Mouse (Mus musculus): Measurements from ENCODE around the gene Eef2.

The Eef2 gene

DNA sequence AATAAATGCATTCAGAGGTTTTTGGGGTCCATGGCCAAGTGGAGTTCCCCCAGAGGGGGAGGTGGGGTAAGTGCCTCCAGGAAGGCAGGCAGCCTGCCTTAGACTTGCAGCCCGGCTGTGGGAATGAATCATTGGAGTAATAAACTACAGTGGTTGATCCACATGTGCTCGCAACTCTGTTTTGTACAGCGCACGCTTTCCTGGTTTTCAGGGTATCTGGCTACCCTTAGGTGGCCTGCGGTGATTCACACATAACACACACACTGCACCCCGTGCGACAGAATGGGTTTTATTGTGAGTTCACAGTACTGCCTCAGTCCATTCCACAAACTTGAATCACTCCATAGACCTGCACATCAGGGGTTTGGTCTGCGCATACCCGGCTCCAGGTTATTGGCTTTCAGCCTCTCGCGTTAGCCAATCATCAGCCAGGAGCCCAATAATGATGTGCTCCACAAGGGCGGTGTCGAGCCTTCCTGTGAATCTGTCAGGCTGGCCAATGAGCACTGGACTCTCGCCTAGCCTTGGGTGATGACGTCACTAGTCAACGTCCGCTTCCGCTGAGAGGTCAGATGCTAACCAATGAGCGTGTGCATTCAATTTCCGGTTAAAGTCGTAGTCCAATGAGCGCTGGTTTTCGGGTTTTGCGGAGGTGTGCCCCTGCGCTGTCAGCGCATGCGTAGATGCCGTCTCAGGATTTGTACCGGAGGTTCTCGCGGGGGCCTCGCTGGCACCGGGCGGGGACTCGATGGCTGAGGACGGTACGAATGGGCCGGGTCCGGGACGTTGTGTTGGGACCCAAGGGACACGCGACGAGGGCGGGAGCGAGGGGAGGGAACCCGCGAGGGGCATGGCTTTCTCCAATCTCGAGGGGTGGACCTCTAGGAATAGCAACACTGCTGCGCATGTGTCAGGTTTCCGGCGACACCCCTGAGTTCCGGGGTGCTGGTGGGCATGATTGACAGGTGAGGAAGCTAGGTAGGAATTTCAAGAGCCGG lies 6.2 kb downstream of the Eef2 start, which contains the start of gene Dapk3:
Gene Dapk3, plus strand, starts transcription at position 670 of the 998 bp plus-strand sequence.
- peak; percentile 94 for DNase-seq

DNA sequence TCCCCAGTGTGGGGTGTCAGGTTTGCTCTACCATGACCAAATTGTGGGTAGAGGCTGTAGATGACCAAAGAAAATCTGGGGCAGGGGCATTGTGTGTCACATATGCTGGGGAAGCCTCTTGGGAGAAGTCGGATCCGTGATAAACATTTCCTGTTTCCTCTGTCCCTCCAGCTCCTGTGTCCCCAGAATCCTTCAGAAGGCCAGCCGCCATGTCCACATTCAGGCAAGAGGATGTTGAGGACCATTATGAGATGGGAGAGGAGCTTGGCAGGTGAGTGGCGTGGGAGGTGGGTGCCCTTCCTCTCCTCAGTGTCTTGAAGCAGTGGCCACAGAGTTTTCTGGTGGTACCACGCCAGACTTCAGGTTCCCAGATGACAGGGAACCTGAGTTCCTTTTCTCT lies 7.4 kb downstream of the Eef2 start, which contains the start of gene 4930442H23Rik:
Gene 4930442H23Rik, minus strand, starts transcription at position 45 of the 400 bp plus-strand sequence.
- DNase-seq, result no peak

DNA sequence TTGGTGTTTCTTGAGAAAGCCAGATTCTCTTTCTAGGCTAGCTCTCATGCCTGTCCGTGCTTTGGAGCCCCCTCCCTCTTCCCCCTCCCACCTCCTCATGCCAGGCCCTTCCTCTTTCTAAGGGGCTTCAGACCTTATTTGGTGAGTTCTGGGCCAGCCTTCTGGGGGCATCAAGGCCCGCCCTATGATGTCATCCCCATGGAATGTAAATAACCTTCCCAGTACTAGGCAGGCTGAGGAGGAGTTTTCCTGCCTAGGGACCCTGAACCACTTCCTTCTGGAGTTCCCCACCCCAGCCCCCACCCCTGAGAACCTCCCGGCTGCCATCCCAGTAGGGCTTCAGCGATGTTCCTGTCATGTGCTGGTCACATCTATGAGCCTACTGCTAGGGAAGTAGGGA lies 8.3 kb downstream of the Eef2 start:
- DNase-seq, result no peak

DNA sequence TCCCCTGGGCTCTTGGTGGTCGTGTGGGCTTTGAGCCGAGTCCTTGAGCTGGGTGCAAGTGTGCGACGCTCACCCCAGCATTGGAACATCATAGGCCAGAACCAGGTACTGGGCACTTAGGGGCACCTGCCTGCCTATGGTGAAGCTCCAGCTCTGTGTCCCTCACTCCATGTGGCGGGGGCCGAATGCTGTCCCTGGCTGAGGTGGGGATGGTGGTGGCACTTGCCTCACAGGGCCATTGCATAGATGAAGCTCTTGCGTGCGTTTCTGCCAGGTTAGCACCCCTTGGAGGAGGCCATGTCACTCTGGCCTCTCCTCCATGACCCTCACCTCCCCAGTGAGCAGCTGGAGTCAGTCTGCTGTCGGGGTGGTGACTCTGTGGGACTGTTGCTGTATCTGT lies 10.7 kb downstream of the Eef2 start:
- DNase-seq, result no peak

DNA sequence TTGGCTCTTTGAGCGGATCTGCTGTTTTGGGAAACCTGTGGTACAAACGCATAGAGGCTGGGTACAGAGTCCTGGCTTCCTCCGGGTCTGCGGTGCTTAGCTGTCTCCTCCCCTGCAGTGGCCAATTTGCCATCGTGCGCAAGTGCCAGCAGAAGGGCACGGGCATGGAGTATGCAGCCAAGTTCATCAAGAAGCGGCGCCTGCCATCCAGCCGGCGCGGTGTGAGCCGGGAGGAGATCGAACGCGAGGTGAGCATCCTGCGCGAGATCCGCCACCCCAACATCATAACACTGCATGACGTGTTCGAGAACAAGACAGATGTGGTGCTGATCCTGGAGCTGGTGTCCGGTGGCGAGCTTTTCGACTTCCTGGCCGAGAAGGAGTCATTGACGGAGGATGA lies 13.4 kb downstream of the Eef2 start:
- DNase-seq, result no peak

DNA sequence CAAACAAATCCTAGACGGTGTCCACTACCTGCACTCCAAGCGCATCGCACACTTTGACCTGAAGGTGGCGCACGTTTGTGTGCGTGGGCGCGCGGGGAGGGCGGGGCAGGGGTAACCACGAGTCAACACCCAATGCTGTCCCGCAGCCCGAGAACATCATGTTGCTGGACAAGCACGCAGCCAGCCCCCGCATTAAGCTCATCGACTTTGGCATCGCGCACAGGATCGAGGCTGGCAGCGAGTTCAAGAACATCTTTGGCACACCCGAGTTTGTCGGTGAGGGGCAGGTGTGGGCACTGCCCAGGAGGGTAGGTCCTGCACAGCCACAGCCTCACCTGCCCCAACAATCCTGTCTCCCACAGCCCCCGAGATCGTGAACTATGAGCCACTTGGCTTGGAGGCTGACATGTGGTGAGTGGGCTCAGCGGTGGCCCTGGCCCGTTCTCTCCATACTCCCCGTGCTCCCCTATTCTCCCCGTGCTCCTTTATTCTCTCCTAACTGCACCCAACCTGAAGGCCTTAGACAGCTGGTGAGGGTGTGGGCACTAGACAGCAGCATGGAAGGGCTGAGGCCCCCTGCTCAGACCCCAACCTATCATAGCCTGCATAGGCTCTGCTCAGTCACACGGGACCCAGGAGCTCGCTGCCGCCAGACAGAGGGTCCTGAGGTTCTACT lies 13.9 kb downstream of the Eef2 start:
- DNase-seq, result peak; percentile 63

DNA sequence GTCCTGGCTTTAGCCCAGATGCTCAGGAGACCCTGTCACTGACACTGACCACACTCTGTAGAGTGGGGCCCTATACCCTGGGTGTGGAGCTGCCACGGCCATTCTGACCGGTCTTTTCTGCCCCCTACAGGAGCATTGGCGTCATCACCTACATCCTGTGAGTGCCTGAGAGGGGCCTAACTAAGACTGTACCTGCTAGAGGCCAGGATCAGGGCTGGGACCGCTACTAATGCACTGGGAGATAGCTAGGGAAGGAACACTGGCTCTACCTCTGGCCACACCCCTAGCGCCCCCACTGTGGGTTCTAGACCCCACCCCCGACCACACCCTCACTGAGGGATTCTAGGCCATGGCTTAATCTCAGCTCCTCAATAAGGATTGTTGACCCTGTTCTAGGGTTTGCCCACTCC lies 14.5 kb downstream of the Eef2 start:
- peak; percentile 27 for DNase-seq

DNA sequence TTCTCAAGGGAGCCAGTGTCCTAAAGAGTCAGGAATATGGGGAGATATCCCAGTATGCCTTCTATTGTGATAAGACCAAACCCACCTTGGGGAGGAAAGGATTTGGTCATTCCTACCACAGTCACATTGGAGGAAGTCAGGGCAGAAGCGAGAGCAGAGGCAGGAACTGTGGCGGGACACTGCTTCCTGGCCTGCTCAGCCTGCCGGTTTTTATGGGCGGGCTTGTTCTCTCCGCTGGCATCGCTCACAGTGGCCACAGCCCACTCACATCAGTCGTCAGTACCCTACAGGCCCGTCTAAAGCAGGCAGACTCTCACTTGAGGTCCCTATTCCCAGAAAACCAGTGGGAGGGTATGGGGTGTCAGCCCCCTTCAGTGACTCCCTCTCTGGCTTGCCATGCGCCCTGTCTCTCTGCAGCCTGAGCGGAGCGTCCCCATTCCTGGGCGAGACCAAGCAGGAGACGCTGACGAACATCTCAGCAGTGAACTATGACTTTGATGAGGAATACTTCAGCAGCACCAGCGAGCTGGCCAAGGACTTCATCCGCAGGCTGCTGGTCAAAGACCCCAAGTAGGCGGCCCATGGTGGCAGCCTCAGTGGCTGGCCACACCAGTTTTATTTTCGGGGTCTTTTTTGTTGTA lies 15.0 kb downstream of the Eef2 start:
- peak; percentile 31 for DNase-seq

DNA sequence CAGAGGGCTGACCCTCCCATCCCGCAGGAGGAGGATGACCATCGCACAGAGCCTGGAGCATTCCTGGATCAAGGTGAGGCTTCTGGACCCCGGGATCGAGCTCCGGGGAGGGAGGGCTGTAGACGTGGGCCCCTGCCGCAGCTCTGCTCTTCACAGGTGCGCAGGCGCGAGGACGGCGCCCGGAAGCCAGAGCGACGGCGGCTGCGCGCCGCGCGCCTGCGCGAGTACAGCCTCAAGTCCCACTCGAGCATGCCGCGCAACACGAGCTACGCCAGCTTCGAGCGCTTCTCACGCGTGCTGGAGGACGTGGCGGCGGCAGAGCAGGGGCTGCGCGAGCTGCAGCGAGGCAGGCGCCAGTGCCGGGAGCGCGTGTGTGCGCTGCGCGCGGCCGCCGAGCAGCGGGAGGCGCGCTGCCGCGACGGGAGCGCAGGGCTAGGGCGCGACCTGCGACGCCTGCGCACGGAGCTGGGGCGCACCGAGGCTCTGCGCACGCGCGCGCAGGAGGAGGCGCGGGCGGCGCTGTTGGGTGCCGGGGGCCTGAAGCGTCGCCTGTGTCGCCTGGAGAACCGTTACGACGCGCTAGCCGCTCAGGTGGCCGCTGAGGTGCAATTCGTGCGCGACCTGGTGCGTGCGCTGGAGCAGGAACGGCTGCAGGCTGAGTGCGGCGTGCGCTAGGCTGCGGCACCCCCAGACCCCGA lies 16.0 kb downstream of the Eef2 start:
- peak; percentile 91 for DNase-seq

DNA sequence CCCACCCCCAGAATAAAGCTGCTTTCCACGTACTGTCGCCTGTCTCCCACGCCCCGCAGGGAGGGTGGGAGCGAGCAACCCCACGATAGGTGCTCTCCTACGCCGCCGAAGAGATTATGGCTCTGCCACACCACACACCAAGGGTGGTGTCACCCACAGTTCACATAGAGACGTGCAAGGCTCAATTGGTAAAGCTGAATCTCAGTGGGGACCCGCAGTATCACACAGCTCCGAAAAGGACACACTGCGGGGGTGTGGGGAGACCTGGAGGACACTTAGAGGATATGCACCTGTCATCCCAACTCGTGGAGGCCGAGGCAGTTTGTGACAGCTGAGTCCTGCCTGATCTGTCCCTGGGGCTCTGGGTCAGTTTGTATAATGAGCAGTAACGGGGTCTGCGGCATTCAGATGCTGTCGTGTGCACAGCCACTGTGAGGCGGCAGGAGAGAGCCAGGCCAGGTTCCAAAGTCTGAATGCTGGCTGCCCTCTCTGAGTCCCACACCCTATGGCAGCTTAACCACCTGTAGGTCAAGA lies 16.6 kb downstream of the Eef2 start:
- DNase-seq, result no peak

DNA sequence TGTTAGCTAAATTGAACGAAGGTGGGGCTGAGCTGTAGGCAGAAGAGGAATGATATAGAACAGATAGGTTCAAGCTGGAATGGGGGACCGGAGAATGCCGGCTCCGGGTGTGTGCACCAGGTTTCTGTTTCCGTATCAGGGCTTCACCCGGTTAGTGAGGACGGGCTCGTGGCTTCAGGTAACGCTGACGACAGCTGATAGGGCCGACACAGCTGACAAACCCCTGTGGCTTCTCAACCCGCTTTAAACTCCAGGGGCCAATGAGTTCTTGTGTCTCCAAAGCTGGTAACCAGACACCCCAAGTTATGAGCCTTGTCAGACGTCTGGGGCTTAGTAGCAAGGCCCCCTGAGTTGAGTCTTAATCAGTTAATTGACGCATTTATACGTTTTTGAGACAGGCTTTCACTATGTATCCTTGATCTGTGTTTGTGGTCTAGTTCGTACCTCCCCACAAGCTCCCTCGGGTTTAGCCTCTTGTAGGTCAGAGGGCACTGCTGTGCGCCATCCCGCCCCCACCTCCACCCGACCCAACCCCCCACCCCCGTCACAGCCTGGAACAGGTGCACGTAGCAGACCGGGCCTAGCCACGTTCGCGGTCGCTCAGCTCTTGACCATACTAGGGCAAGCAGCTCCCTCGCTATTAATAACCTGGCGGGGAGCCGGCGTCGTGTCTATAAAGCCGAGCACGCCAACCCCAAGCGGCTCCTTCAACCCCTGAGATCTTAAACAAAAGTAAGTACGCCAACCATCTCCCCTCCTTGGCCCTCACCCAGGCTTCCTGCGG lies 17.8 kb downstream of the Eef2 start:
- peak; percentile 56 for DNase-seq

DNA sequence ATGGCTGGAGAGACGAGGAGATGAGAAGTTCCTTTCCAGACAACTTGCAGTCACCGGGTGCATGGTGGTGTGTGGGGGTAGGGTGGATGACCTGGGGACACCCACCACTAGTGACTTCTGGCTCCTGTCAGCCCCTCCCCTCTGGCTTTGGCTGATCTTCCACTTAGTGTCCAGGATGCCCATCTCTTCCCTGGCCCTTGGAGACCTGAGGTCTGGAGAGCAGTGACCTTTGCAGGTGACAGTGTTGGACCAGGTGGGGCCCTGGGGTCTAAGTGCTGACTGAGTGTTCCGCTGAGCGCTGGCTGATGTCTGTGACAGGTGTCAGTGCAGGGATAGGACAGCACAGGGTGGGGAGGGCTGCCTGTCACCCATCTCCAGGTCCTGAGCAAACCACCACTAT lies 18.9 kb downstream of the Eef2 start:
- DNase-seq, result no peak

DNA sequence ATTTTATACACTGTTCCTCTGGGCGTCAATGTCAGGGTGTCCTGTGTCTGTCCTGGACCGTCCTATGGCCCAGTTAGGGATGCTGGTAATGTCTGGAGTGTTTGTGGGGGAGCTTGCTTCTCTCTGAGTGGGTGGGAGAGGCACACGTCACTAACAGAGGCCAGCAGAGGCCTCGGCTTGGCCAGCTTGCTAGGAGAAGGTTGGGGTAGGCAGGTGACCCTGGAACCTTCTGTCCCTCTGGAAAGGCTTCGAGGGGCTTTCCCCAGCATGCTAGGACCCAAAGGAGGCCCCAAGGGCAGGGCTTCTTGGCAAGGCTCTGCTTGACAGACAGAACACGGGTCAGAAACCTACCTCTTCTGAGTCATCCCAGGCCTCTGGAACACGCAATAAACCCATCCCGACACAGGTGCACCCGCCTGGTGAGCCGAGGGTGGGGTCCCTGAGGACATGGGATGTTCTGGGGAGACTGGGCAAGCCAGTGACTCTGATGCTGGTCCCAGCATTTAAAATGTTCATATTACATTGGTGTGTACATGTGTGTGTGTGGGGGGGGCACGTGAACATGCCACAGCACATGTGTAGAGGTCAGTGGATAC lies 20.1 kb downstream of the Eef2 start:
- no peak for DNase-seq

DNA sequence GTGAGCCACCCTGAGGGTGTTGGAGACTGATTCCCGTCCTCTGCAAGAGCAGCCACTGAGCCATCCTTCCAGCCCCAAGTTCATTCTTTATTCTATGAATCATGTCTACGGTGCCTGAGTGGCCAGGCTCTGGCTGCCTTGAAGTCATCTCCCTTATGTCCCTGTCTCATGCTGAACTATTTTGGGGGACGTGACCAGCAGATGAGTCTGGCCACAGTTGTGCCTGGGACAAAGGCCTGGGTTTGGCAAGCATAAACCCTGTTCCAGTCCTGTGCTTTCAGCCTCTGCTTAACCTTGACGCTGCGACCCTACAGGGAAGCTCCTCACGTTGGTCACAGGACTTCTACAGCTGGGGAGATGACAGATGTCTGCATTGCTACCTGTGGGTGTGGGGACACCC lies 20.9 kb downstream of the Eef2 start:
- no peak for DNase-seq

DNA sequence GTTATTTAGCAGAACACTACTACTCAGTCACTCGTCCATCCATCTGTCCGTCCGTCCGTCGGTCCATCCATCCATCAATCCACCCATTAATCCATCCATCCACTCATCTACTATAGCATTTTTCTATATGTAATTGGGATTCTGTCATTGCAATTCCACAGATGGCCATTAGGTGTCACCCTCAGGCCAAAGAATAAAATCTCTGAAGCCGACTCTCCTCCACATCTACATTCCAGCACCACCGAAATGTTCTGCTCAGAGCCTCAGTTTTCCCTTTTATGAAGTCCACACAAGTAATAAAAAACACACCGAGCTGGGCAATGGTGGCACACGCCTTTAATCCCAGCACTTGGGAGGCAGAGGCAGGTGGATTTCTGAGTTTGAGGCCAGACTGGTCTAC lies 21.8 kb downstream of the Eef2 start:
- DNase-seq, result peak; percentile 76

DNA sequence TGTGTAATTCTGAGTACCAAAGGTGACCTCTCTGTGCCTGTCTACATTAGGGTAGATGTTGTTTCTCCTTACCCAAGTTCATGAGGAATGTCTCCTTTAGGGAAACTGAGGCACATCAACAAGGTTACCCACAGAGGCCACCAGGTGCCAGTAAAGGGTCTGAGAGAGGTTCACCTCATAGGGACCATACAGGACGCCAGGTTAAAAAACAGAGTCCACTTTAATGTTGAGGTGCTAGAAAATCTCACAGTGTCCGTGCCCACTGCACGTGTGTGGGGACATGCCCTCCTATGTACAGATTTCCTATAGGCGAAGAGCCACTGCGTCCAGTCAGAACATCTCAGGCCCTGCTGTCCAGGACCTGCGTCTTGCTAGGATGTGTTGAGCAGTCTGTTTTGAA lies 22.6 kb downstream of the Eef2 start:
- no peak for DNase-seq

DNA sequence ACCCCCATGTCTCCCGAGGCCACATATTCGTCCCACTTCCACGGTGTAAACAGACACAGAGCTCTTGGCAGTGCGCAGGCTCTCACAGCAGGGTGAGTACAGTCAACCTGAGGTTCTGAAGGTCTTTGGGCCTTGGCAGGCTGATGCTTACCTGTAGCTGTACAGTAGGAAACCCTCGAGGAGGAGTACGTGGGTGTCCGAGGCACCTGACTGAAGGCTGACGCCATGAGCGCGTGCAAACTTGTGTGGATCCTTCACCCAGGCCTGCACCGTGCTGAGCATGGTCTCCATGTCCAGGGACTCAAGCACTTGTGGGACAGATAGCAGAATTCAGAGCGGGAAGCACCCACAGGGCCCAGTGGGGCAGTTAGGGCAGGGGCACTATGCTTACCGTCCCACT lies 23.7 kb downstream of the Eef2 start:
- no peak for DNase-seq

DNA sequence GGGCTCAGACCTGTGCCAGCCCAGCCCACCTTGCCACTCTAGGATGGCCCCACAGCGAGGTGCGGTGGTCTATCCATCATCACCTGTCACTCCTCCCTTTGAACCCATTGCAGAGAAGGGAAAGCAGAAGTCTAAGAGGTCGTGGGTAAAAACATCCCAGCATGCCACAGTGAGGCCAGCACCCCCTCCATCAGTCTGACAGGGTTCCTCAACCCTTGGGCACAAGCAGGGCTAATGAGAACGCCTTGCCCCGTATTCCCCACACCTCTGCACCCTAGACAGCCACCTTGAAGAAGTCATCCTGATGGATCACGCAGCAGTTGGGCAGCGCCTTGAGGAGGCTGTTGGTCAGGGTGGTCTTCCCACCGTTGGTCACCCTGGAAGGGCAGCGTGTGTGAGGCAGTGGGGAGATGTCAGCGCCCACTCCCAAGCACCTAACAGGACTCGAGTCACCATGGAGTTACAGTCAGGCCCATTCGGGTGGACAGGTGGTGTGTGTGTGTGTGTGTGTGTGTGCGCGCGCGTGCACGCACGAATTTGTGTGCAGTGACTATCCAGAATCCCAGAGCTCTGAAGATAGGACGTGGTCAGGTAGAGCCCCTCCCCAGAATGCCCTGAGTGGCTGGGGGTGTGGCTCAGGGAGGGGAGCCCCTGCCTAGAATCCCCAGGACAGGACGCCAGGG lies 24.3 kb downstream of the Eef2 start:
- DNase-seq, result no peak

DNA sequence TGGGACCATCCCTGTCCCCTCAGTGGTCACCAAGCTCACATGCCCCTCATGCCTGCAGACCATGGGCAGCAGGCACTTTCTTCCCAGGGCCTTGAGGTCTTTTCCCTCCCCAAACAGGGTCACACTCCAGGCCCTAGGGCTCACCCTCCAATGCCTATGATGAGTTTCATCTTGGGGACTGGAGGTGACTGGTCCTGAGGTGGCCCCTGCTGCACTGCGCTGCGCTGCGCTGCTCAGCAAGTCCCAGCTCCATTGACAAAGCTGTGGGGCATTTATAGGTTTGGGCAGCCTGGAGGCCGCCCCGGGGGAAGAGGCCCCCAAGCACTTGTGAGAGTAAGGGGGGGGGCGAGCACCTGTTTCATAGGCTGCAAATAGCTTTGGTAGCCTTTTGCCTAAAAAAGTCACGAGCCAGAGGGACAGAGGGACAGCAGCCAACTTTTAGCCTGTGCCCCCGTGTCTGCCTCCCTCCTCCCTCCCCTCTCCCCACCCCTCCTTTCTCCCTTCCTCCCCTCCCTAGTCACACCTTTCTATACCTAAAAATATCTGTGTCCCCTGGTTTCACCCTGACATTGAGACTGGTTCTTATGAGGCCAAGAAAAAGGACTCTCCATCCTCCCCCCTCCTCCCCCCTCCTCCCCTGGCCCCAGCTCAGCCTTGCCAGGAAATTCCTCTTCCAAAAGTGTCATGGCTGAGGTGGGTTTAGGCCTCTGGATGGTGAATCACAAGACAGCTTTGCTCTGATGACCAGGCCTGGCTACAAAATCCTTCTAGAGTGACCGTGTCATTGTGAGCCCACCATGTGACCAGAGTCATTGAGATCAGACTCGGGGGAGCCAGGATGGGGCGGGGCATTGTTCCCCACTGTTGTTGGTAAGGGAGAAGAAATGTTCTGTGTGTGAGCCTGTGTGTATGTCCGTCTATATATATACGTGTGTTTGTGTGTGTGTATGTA lies 25.7 kb downstream of the Eef2 start, which contains the start of gene Nmrk2:
Gene Nmrk2, minus strand, starts transcription at position 245 of the 952 bp plus-strand sequence.
- no peak for DNase-seq

Data from thymus, postnatal 4 days (tissue).